Mouse (Mus musculus): ENCODE data around the gene Kat2a.
A peak's percentile ranks its signal among the peaks of the same experiment; 100 is the strongest.

The Kat2a gene

DNA sequence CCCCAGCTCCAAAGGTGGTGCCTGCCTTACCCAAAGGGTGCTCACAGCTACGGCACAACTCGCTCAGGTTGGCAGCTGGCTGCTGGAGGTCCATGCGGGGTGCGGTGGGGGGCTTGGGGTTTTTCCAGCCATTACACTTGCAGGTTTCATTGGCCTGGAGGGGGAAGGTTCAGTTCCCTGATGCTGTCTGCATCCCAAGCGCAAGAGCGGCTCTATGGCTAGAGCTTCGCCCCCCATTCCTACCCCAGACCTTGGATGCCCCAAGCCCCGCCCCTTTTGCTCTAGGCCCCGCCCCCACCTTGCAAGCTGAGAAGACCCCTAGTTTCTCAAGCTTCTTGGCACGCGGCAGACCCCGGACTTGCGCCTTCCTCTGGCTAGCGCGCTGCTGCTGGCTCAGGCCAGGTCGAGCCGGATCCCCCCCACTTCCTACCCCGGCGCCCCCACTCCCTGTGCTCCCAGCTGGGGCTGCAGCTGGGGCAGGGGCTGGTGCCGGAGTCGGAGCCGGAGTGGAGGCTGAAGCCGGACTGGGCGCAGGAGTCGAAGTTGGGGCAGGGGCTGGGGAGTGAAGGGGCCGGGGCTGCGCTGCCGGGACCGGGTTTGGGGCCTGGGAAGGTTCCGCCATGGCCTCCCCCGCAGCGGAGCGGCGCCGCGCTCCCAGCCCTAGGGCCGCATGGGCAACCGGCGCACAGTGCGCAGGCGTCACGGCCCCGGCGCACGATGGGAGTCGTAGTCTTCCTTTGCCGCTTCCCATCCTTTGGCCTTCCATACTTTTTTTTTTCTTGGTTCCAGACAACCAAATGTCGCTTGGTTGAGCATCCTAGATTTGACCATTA, at the start of gene Kat2a:
Gene Kat2a (minus strand): TSS at position 683 of the 833 bp plus-strand sequence.
- DNase-seq (ENCODE audit: extremely low spot score, low spot score) = peak; percentile 81

DNA sequence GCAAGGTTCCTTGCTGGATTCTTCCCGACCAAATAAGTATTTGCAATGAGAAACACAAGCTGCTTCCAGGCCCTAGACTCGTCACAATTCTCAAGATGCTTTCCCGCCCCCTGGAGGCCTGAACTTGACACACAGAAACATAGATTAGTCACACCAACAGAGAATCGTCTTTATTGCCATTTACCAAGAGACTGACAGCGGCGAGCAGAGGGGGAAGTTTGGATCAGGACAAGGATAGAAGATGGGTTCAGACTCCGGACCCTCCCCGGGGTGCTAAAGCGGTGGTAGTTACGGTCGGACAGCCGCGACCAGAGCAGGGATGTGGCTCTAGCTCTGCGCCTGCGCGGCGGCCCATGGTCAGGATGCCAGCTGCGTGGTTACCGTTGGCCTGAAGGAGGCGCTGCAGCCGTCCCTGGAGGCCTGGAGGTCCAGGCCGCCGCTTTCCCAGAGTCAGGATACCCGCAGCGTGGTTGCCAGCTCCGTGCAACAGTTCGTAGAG, 49.3 kb upstream of the Kat2a start:
- peak; percentile 91 for DNase-seq (ENCODE audit: extremely low spot score, low spot score)

DNA sequence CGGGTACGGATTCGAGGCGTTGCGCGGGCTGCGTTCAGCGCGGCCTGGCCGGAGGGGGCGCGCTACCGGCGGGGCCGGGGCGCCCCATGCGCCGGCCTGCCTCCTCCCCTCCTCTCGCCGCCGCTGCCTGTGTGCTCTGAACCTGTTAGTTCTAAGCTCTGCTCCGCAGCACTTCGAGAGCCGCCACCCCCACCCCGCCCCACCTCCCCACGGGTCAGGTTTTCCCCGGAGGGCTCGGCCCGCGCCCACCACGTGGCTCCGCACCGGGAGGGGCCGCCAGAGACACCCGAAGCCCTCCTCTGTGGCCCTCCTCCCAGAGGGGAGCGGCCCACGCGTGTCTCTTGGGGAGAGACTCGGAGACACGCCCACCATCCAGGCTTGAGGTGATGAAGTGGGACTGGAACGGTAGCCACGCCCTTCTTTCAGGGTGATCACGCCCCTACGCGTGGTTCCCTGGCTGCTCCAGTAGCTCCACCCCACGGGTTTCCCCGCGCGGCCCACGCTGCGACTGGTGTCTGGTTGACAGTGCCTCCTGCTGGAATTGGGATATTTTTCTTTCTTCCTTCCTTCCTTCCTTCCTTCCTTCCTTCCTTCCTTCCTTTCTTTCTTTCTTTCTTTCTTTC, 47.5 kb upstream of the Kat2a start, which contains the start of gene Kcnh4:
Gene Kcnh4 (minus strand): TSS at position 332 of the 623 bp plus-strand sequence.
- peak; percentile 22 for DNase-seq (ENCODE audit: extremely low spot score, low spot score)

DNA sequence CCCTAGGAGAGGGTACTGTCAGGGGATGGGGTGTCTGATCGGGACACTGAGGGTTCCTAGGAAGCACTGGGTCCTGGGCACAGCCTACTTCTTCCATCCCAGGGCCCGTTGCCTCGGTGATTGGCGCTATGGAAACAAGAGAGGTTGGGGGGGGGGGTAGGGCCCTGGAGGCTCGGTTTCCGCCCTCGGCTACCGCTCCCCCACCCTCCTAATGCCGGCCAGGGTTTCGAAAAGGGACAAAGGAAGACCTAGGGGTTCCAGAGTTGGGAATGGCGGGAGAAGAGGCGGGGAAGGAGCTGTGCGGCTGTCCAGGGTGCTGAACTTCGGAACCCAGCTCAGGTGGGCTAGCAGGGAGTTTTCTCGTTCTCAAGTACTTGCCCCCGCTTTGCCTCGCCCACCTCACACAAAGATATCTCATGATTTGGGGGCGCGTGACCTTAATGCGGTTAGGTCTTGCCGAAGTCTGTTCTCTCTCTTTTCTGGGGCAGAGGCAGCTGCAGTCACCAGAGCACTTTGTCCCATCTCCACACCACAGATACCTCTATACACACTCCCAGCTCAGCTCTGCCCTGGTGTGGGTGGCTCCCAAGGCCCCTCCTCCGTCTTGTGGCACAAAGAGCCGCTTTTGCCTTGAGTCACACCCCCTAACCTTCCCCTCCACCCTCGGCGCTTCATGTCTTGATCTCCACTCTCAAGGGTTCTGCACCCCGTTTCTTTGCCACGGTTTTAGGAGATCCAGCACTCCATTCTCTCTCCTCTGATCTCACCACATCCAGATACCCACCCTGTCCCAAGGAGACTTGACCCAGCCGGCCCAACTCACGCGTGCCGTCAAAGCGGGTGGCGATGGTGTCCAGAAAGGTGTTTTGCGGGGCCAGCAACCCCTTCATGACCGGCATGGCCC, 46.7 kb upstream of the Kat2a start:
- peak; percentile 80 for DNase-seq (ENCODE audit: extremely low spot score, low spot score)

DNA sequence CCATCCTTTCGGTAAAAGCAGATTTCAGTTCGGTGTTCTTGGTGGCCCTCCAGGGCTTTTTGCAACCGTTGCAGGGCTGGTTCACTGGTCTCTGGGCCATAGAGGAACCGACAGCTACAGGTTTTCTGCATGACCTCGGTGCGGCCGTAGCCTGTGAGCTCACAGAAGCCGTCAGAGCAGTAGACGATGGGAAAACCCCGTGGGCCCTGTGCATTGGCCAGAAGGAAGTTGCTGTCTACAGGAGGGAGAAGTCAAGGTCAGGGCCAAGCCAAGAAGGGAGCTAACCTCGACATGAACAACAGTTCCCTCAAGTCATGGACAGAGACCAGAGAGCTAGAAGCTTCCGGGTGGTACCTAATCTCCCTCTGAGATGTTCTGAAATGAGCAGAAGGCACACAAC, 45.3 kb upstream of the Kat2a start:
- no peak for DNase-seq (ENCODE audit: extremely low spot score, low spot score)

DNA sequence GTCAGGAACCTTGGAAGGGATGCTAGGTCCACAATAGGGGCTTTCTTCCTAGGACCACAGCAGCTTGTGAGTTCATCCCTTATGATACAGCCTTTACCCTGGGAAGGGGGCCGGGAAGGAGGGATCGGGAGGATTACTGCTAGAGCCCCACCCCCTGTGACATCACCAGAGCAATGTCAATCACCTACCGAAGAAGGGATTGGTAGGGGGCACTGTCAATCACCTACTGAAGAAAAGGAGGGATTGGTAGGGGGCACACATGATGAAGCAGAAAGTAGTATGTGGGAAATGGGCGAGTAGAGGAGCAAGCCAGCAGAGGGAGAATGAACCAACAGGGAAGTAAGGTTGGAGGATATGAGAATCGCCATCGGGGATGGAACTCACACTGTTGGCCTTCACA, 44.2 kb upstream of the Kat2a start:
- no peak for DNase-seq (ENCODE audit: extremely low spot score, low spot score)

DNA sequence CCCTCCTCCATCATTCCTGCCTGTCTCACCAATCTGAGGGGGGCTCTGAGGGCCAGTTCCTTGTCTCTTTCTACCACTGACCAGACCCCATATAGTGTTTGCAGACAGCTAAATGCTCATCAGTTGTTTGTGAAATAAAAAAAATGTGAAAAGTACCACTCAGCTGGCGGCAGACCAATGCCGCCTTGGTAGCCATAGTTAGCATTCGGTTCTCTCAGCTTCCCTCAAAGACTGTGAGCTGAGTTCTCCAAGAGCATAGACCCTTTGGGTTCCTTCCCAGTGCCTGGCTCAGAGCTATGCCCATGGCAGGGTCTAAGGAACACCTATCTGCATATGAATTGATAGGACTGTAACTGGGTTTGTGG, 42.4 kb upstream of the Kat2a start:
- no peak for DNase-seq (ENCODE audit: extremely low spot score, low spot score)

DNA sequence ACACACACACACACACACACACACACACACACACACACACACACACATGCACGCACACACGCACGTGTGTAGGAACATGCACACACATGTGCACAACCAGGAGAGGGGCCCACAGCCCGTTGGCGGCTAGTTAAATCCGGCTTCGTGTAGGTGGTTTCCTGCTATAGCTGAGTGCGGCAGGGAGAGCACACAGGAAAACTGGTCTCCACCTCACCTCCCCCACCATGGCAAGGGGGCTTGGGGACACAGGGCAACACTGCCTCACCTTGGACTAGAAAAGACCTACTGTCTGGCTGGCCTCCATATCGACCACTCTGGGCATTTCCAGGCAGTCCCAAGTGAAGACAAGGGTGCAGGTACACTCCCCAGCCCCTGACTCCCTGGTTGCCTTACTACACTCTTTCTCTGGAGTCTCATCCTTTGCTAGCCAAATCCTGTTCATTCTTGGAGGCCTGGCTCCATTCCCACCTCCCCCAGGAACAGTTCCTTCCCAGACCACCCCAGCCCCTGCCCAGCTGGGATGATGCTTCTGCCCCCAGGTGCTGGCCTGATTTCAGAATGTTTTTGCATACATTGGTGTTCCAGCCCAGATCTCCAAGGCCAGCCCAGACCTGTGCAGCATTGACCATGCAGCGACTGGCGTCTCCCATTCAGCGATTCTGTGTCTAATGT, 41.9 kb upstream of the Kat2a start:
- DNase-seq (ENCODE audit: extremely low spot score, low spot score) = no peak

DNA sequence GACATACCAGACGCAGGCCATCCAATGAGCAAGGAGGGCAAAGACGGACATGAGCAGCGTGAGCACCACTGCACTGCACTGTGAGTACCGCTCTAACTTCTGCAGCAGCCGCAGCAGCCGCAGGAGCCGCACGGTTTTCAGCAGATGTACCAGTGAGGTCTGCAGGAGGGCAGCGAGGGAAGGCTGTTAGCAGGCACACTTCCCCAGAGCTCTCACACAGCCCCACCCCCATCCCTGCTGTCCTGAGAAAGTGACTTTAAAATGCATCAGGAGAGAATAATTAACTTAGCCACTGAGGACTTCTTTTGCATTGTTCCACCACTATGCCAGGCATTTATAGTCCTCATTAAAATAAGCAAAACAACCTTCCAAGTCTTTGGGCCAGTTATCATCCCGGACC, 40.0 kb upstream of the Kat2a start:
- no peak for DNase-seq (ENCODE audit: extremely low spot score, low spot score)

DNA sequence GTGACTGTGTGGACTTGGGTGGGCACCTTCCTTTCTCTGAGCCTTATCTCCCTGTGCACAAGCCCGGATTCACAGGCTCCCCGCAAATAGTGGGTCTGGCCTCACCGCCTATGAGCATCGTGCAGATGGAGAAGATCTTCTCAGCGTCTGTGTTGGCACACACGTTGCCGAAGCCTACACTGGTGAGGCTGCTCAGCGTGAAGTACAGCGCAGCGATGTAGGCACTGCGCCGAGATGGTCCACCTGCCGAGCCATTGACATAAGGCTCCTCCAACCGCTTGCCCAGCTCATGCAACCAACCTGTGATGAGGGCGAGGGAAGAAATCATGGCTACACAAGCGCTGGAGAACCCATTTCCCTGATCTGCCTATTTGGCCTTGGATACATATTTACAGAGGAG, 37.9 kb upstream of the Kat2a start:
- no peak for DNase-seq (ENCODE audit: extremely low spot score, low spot score)

DNA sequence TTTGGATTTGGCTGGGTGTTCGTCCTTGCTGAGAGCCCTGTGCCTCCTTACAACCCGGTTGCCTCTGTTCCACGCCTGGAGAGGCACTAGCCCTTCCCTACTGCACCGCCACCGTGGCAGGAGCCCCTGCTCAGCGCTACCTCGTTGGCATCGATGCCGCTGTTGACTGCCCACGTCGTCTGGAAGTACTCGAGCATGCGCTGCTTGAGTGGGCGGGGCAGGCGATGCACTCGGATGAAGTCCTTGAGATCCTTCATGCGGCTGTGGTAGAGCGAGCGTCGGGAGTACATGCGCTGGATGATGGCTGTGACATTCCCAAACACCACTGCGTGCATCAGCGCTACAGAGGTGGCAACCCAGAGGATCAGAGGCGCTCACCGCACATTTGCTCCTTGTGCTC, 37.2 kb upstream of the Kat2a start:
- no peak for DNase-seq (ENCODE audit: extremely low spot score, low spot score)

DNA sequence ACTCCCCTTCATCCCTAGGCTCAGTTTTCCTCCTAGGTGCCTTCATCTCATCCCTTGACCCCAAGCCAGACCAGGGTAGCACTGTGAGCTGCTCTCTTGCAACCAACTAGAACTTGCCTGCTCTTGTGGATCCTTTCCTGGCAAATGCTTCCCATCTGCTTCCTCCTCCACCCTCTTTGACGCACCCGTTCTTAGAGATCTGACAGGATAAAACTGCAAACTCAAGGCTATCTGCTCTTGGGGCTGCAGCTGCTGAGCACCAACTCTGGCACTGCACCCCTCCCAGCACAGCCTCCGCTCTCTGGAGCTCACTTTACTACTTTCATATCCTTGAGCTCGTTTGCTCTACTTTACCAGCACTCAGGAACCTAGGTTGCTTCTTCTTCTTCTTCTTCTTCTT, 36.4 kb upstream of the Kat2a start:
- no peak for DNase-seq (ENCODE audit: extremely low spot score, low spot score)

DNA sequence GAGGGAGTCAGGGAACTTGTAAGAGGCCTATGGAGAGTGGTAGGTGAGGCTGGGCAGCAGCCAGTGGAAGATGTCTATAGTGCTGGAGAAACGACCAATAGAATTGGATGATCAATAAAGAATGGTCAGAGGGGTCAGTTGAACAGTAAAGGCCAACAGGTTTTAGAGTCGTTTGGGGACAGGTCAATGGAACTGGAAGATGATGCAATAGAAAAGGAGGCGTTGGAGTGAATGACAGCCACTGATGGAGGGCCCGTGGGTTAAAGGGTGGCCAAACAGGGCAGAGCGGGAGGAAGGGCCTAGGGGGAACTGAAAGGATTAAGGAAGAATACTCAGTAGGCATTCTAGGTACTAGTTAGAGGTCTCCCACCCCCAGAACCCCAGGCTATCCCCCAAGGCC, 34.8 kb upstream of the Kat2a start:
- no peak for DNase-seq (ENCODE audit: extremely low spot score, low spot score)

DNA sequence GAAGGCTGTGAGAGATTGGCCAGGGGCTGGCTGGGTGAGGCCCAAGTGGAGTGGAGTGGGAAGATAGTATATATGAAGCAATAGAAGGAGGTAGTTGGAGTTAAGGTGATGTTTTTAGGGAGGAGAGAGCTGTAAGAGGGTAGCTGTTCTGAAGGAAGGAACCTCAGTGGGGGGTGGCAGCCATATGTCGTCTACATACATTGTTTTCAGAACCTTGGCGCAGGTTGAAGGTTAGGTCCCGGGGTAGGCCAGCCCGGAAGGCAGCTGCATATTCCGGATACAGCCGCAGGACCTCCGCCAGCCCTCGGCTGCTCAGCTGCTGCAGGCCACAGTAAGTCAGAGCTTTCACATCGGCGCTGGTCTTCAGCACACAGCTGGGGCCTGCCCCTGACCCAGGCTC, 34.3 kb upstream of the Kat2a start:
- DNase-seq (ENCODE audit: extremely low spot score, low spot score) = no peak

DNA sequence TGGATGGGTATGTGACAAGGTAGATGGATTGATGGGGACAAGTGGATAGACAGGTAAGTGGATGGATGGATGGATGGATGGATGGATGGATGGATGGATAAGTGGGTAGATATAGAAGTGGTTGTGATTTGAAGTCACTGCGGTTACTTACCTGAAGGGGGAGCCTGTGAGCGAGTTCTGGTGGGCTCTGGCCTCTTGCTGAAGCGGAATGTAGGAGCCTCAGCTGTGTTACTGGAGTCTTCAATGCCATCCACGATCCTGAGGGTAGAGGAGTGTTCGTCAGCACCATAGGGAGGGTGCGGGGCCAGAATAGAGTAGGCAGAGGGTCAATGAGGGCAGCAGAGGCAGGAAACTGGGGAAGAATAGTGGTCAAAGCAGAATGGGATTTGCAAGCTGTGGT, 32.8 kb upstream of the Kat2a start:
- DNase-seq (ENCODE audit: extremely low spot score, low spot score) = peak; percentile 50

DNA sequence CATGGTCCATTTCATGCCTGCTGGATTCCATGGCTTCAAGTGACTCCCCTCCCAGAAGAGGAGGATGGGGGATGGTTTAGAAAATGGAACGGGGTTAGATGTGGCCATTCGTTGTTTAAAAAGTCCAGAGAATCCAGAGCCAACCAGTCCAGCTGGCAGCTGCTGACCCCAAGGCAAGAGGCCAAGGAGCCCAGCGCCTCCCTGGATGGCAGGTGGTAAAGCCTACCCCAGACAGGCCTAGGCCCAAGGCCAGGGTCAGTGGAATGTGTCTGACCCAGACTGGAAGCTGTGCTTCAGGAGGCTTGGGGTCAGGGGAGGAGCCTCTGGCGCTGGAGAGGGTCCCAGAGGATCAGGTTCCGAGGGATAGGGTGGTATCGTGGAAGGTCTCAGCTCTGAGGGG, 29.1 kb upstream of the Kat2a start:
- no peak for DNase-seq (ENCODE audit: extremely low spot score, low spot score)

DNA sequence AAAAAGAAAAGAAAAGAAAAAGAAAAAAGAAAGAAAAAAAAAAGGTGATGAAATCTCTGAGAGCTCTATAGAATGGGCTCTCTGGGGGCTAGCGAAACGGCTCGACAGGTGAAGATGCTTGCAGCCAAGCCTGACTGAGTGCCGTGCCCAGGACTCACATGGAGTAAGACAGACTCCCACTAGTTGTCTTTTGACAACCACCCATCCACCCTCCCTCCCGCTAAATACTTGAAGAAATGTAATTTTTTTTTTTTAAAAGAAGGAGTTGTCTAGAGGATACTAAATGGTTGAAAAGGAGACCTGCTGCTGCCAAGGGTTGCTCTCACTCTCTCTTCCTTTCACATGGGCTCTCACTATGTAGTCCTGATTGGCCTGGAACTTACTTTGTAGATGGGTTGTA, 26.5 kb upstream of the Kat2a start:
- no peak for DNase-seq (ENCODE audit: extremely low spot score, low spot score)

DNA sequence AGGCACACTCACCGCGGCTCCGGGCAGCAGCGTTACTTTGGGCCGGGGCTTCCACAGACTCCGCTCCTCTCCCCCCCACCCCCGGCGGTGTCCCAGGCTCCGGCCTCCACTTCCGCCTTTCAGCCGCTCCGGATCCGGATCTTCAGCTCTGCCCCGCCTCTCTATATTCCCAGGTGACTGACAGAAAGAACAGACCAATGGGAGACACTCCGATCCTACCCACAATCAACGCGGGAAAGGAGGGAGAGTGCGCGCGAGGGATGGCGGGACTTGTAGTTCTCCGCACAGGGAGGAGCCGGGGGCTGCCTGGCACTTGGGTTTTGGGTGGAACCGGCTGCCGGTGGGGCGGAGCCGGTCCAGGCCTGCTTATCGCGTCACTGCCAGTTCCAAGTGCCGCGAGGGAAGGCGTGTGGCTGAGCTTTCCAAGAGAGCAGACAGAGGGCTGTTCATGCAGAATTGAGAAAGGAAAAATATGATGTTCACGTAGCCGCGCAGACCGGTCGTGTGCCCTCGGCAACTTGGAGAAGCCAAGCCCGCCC, 25.9 kb upstream of the Kat2a start, which contains the start of gene Rab5c:
Gene Rab5c (minus strand): TSS at position 150 of the 539 bp plus-strand sequence.
- peak; percentile 97 for DNase-seq (ENCODE audit: extremely low spot score, low spot score)

DNA sequence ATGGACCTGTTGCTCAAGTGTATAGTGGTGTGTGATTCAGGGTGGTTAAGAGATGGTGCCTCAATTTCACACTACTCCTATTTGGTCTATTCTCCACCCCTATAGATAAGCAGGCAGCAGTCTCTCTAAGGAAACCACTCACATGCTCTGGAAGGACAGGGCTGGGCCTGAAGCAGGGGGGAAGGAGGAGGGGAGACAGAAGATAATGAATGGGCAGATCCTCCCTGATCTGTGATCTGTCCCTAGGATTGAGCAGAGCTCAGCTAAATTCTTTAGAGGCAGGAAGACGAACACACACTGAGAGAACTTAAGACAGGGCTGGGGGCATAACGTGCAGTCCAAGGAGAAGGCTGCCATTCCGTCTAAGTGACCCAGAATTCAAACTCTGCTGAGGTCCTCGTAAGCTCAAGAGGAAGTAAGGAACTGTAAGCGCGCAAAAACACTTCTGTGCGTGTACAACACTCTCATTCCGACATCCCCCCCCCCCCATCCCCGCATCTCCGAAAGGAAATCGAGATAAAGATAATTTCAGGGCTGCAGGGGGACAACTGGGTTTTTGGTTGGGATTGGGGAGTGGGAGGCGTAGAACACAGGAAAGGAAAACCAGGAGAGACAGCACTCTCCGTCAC, 25.0 kb upstream of the Kat2a start:
- DNase-seq (ENCODE audit: extremely low spot score, low spot score) = no peak

DNA sequence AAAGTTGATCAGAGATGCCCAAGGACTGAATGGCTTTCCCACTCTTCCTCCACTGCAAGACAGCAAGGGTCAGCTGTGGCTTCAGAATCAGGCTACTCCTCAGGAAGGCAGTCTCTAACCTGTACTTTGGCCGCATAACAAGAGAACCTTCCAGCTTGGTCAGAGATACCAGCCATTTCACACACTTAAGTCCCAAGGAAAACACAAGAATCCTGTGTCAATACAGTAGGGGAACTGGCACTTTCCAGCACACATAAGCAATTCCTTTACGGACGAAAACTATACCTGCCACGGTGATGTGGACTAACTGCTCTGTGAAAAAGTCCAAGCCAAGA, 24.4 kb upstream of the Kat2a start:
- no peak for DNase-seq (ENCODE audit: extremely low spot score, low spot score)

All from neural tube, embryonic 10.5 days (tissue).